Mouse (Mus musculus) heart, embryonic 16.5 days (tissue): ENCODE measurements at regions not wholly inside any gene's neighbourhood (a gene's known extent, or its start where the extent isn't known, plus 50 kb on each side); places are given as distances from the start of the nearest gene placed in this dataset.

Source experiments
- ATAC-seq: fragments of 200-750 bp; cut with Nextera tagmentation; replicated peaks from 2 replicates; pipeline ENCODE4 v1.8.0; 2017; ENCODE audit warnings: moderate number of reproducible peaks; ENCODE audit not compliant: insufficient read depth, low FRiP score; ENCODE audit errors: extremely low read depth
- H3K27ac ChIP-seq: fragments of 300-500 bp; sonication (generic); 2 replicates; pipeline ENCODE4 v1.5.1; 2014; ENCODE audit warnings: mild to moderate bottlenecking, low read length, control low read depth, moderate library complexity
- H3K27me3 ChIP-seq: fragments of 300-500 bp; sonication (generic); 2 replicates; pipeline ENCODE4 v1.6.1; 2014; ENCODE audit warnings: low read length, mixed read lengths; ENCODE audit not compliant: control insufficient read depth, insufficient read depth
- H3K36me3 ChIP-seq: fragments of 300-500 bp; sonication (generic); 2 replicates; pipeline ENCODE4 v1.6.1; 2014; ENCODE audit not compliant: control insufficient read depth, insufficient read depth
- H3K4me1 ChIP-seq: fragments of 300-500 bp; sonication (generic); 2 replicates; pipeline ENCODE4 v1.6.1; 2014; ENCODE audit warnings: low read length, mixed read lengths; ENCODE audit not compliant: control insufficient read depth, insufficient read depth
- H3K4me2 ChIP-seq: fragments of 300-500 bp; sonication (generic); 2 replicates; pipeline ENCODE4 v1.6.1; 2014; ENCODE audit warnings: low read depth, mild to moderate bottlenecking, control low read depth, low read length
- H3K4me3 ChIP-seq: fragments of 300-500 bp; sonication (generic); 2 replicates; pipeline ENCODE4 v1.5.1; 2014; ENCODE audit warnings: mild to moderate bottlenecking, control low read depth, low read length
- H3K9ac ChIP-seq: fragments of 300-500 bp; sonication (generic); 2 replicates; pipeline ENCODE4 v1.6.1; 2014; ENCODE audit warnings: low read length, control low read depth
- H3K9me3 ChIP-seq: fragments of 300-500 bp; sonication (generic); replicated peaks from 2 replicates; pipeline ENCODE4 v1.6.1; 2016; ENCODE audit warnings: low read length; ENCODE audit not compliant: control insufficient read depth
- WGBS: fragments of 180-500 bp; shearing (Covaris S2); extraction: QIAGEN DNeasy Blood & Tissue Kit; methylation state at CpG from one replicate; pipeline ENCODE4 v1.1.7; 2014; 5-methylcytosine and 5-hydroxymethylcytosine counted together

GRCm38 (mm10) chr3:140111414-140112172 lies 906.1 kb downstream of the Stpg2 start:
- no peak for ATAC-seq
- Histone ChIP-seq H3K9ac (no peak overlapping the region), H3K4me1 (no peaks in the 10 kb centered on the region), H3K4me3 (no peak overlapping the region), H3K27me3 (no peaks in the 10 kb centered on the region), H3K4me2 (no peak overlapping the region), H3K36me3 (no peaks in the 10 kb centered on the region), H3K9me3 (no peaks in the 10 kb centered on the region), H3K27ac (no peak overlapping the region)
- 78% methylated on average over 9 of the region's 9 CpGs for WGBS

GRCm38 (mm10) chr3:140115116-140115515 lies 909.6 kb downstream of the Stpg2 start:
- no peak overlapping the region for H3K4me3 ChIP-seq
- no peak for ATAC-seq
- H3K4me2 ChIP-seq = no peak overlapping the region
- no peaks in the 10 kb centered on the region for H3K27me3 ChIP-seq
- WGBS = 86% methylated on average over 1 of the region's 1 CpGs
- H3K36me3 ChIP-seq = no peaks in the 10 kb centered on the region
- no peak overlapping the region for H3K27ac ChIP-seq
- no peaks in the 10 kb centered on the region for H3K4me1 ChIP-seq
- no peak overlapping the region for H3K9ac ChIP-seq
- H3K9me3 ChIP-seq = no peaks in the 10 kb centered on the region

GRCm38 (mm10) chr3:140127310-140127709 lies 921.8 kb downstream of the Stpg2 start:
- no peak overlapping the region for H3K4me2 ChIP-seq
- no peak overlapping the region for H3K9ac ChIP-seq
- no peaks in the 10 kb centered on the region for H3K27me3 ChIP-seq
- H3K9me3 ChIP-seq = no peaks in the 10 kb centered on the region
- no peak overlapping the region for H3K27ac ChIP-seq
- 58% methylated on average over 3 of the region's 3 CpGs for WGBS
- no peak overlapping the region for H3K4me3 ChIP-seq
- no peaks in the 10 kb centered on the region for H3K36me3 ChIP-seq
- no peaks in the 10 kb centered on the region for H3K4me1 ChIP-seq
- ATAC-seq = no peak

GRCm38 (mm10) chr3:140129065-140129778 lies 923.7 kb downstream of the Stpg2 start:
- no peak overlapping the region for H3K9ac ChIP-seq
- no peak overlapping the region for H3K27ac ChIP-seq
- no peaks in the 10 kb centered on the region for H3K27me3 ChIP-seq
- H3K4me3 ChIP-seq = no peak overlapping the region
- no peak for ATAC-seq
- H3K4me1 ChIP-seq = no peaks in the 10 kb centered on the region
- 69% methylated on average over 8 of the region's 8 CpGs for WGBS
- no peaks in the 10 kb centered on the region for H3K9me3 ChIP-seq
- no peaks in the 10 kb centered on the region for H3K36me3 ChIP-seq
- H3K4me2 ChIP-seq = no peak overlapping the region

- Histone ChIP-seq H3K4me1 (no peaks in the 10 kb centered on the region), H3K4me2 (no peak overlapping the region), H3K27ac (no peak overlapping the region), H3K36me3 (no peaks in the 10 kb centered on the region), H3K9me3 (no peaks in the 10 kb centered on the region), H3K4me3 (no peak overlapping the region), H3K9ac (no peak overlapping the region), H3K27me3 (no peaks in the 10 kb centered on the region)
- no peak for ATAC-seq
- 87% methylated on average over 2 of the region's 2 CpGs for WGBS
Observed at GRCm38 (mm10) chr3:140143900-140144299, 938.4 kb downstream of the Stpg2 start.

- H3K9ac ChIP-seq = no peak overlapping the region
- no peak for ATAC-seq
- H3K4me1 ChIP-seq = no peaks in the 10 kb centered on the region
- H3K4me2 ChIP-seq = no peak overlapping the region
- H3K27ac ChIP-seq = no peak overlapping the region
- no peak overlapping the region for H3K4me3 ChIP-seq
- H3K27me3 ChIP-seq = no peaks in the 10 kb centered on the region
- 70% methylated on average over 2 of the region's 2 CpGs for WGBS
- no peaks in the 10 kb centered on the region for H3K9me3 ChIP-seq
- H3K36me3 ChIP-seq = no peaks in the 10 kb centered on the region
Observed at GRCm38 (mm10) chr3:140147158-140147933, 941.9 kb downstream of the Stpg2 start.

GRCm38 (mm10) chr3:140150530-140150951 lies 945.0 kb downstream of the Stpg2 start:
- H3K27ac ChIP-seq = no peak overlapping the region
- no peaks in the 10 kb centered on the region for H3K27me3 ChIP-seq
- no peaks in the 10 kb centered on the region for H3K9me3 ChIP-seq
- WGBS = 55% methylated on average over 7 of the region's 7 CpGs
- no peak overlapping the region for H3K4me3 ChIP-seq
- no peaks in the 10 kb centered on the region for H3K4me1 ChIP-seq
- H3K36me3 ChIP-seq = no peaks in the 10 kb centered on the region
- H3K4me2 ChIP-seq = no peak overlapping the region
- ATAC-seq = no peak
- no peak overlapping the region for H3K9ac ChIP-seq

- H3K4me3 ChIP-seq = no peak overlapping the region
- ATAC-seq = no peak
Observed at GRCm38 (mm10) chr3:140179471-140179870, 974.0 kb downstream of the Stpg2 start.

GRCm38 (mm10) chr3:140182690-140183089 lies 977.2 kb downstream of the Stpg2 start:
- no peaks in the 10 kb centered on the region for H3K36me3 ChIP-seq
- 78% methylated on average over 4 of the region's 4 CpGs for WGBS
- H3K27me3 ChIP-seq = no peaks in the 10 kb centered on the region
- no peak overlapping the region for H3K4me3 ChIP-seq
- ATAC-seq = no peak
- no peaks in the 10 kb centered on the region for H3K4me1 ChIP-seq
- H3K27ac ChIP-seq = no peak overlapping the region
- no peak overlapping the region for H3K9ac ChIP-seq
- no peak overlapping the region for H3K4me2 ChIP-seq
- no peaks in the 10 kb centered on the region for H3K9me3 ChIP-seq

More at GRCm38 (mm10) chr3:140179471-140179870, 974.0 kb downstream of the Stpg2 start:
- H3K36me3 ChIP-seq = no peaks in the 10 kb centered on the region
- H3K9me3 ChIP-seq = no peaks in the 10 kb centered on the region
- no peaks in the 10 kb centered on the region for H3K27me3 ChIP-seq
- H3K4me2 ChIP-seq = no peak overlapping the region
- H3K4me1 ChIP-seq = no peaks in the 10 kb centered on the region
- H3K27ac ChIP-seq = no peak overlapping the region
- no peak overlapping the region for H3K9ac ChIP-seq
- WGBS = 84% methylated on average over 2 of the region's 2 CpGs
